Mouse (Mus musculus) MEL (cell line): ENCODE measurements around the gene Txn2. TPM values are rescaled to one million over a fixed set of nuclear protein-coding genes. Genes with fewer than 3 reads are reported as not detected.

Experiments
- DNase-seq: peaks from one replicate; pipeline ENCODE4 v3.0.0; 2011; ENCODE audit warnings: low read depth, low spot score
- H3K27ac ChIP-seq: 2 replicates; pipeline ENCODE4 v1.5.1; 2012; ENCODE audit warnings: low read depth, mild to moderate bottlenecking, control low read depth, low read length, moderate library complexity; ENCODE audit not compliant: control insufficient read depth
- H3K27me3 ChIP-seq, 2 experiments: fragments of 150-350 bp in 1 of 2; sonication (generic) in 1 of 2; 2 replicates each; pipeline ENCODE4 v1.6.1; 2012; ENCODE audit warnings: low read length in 2 of 2, mild to moderate bottlenecking in 2 of 2, improper control_type of control experiment in 1 of 2, moderate library complexity in 1 of 2; ENCODE audit not compliant: insufficient read depth in 2 of 2, control insufficient read depth in 1 of 2
- H3K36me3 ChIP-seq, 2 experiments: 2 replicates each; pipeline ENCODE4 v1.6.1; 2012 to 2014; ENCODE audit warnings: low read length in 2 of 2, improper control_type of control experiment in 1 of 2, inconsistent platforms in 1 of 2, mild to moderate bottlenecking in 1 of 2; ENCODE audit not compliant: insufficient read depth in 2 of 2, control insufficient read depth in 1 of 2
- H3K4me1 ChIP-seq, 2 experiments: fragments of 150-350 bp in 1 of 2; sonication (generic) in 1 of 2; 2 replicates each; pipeline ENCODE4 v1.6.1; 2012; ENCODE audit warnings: low read length in 2 of 2, improper control_type of control experiment in 1 of 2, mild to moderate bottlenecking in 1 of 2; ENCODE audit not compliant: insufficient read depth in 2 of 2, control insufficient read depth in 1 of 2
- H3K4me3 ChIP-seq, 2 experiments: fragments of 150-350 bp in 1 of 2; sonication (generic) in 1 of 2; 2 replicates each; pipeline ENCODE4 v1.5.1; 2012; ENCODE audit warnings: low read depth in 2 of 2, low read length in 2 of 2, mild to moderate bottlenecking in 2 of 2, moderate library complexity in 2 of 2, control low read depth in 1 of 2, improper control_type of control experiment in 1 of 2; ENCODE audit not compliant: control insufficient read depth in 1 of 2, insufficient read depth in 1 of 2
- H3K79me2 ChIP-seq: 2 replicates; pipeline ENCODE4 v1.6.1; 2012; ENCODE audit warnings: mild to moderate bottlenecking, low read length, moderate library complexity; ENCODE audit not compliant: control insufficient read depth, poor library complexity, insufficient read depth
- H3K9ac ChIP-seq: 2 replicates; pipeline ENCODE4 v1.6.1; 2012; ENCODE audit warnings: low read depth, mild to moderate bottlenecking, control low read depth, low read length, moderate library complexity; ENCODE audit not compliant: control insufficient read depth, poor library complexity, severe bottlenecking
- H3K9me3 ChIP-seq: fragments of 150-350 bp; sonication (generic); replicated peaks from 2 replicates; pipeline ENCODE4 v1.6.1; 2012; ENCODE audit warnings: mild to moderate bottlenecking, low read length, improper control_type of control experiment, moderate library complexity; ENCODE audit not compliant: insufficient read depth
- CHD1 ChIP-seq: IDR thresholded peaks from 2 replicates; pipeline ENCODE4 v1.6.1; 2012; ENCODE audit warnings: low read depth, mild to moderate bottlenecking, inconsistent platforms, low read length, improper control_type of control experiment
- CTCF ChIP-seq, 3 experiments: IDR thresholded peaks in 2 of 3; conservative IDR thresholded peaks in 1 of 3; 2 replicates each; pipeline ENCODE4 v1.5.1; 2011 to 2012; ENCODE audit warnings: low read length in 3 of 3, low read depth in 2 of 3, mild to moderate bottlenecking in 2 of 3, improper control_type of control experiment in 1 of 3, inconsistent platforms in 1 of 3, mixed read lengths in 1 of 3, moderate library complexity in 1 of 3; ENCODE audit not compliant: control insufficient read depth in 1 of 3, insufficient read depth in 1 of 3, poor library complexity in 1 of 3, severe bottlenecking in 1 of 3
- ELF1 ChIP-seq: IDR thresholded peaks from 2 replicates; pipeline ENCODE4 v1.6.1; 2014; ENCODE audit warnings: low read depth, mild to moderate bottlenecking, inconsistent platforms, low read length, improper control_type of control experiment, moderate library complexity
- EP300 ChIP-seq, 2 experiments: IDR thresholded peaks; 2 replicates each; pipeline ENCODE4 v1.6.1; 2011; ENCODE audit warnings: improper control_type of control experiment in 2 of 2, low read length in 2 of 2, low read depth in 1 of 2, mild to moderate bottlenecking in 1 of 2
- ETS1 ChIP-seq: IDR thresholded peaks from 2 replicates; pipeline ENCODE4 v1.6.1; 2012; ENCODE audit warnings: low read depth, mild to moderate bottlenecking, inconsistent platforms, low read length, improper control_type of control experiment, moderate library complexity
- GABPA ChIP-seq: IDR thresholded peaks from 2 replicates; pipeline ENCODE4 v1.6.1; 2012; ENCODE audit warnings: low read depth, mild to moderate bottlenecking, inconsistent platforms, low read length, improper control_type of control experiment, moderate library complexity
- GATA1 ChIP-seq: IDR thresholded peaks from 2 replicates; pipeline ENCODE4 v1.6.1; 2011; ENCODE audit warnings: low read depth, low read length, improper control_type of control experiment
- JUND ChIP-seq: IDR thresholded peaks from 2 replicates; pipeline ENCODE4 v1.6.1; 2011; ENCODE audit warnings: low read depth, mild to moderate bottlenecking, improper control_type of control experiment, low read length
- KAT2A ChIP-seq: conservative IDR thresholded peaks from 2 replicates; pipeline ENCODE4 v1.6.1; 2012; ENCODE audit warnings: low read depth, low read length, improper control_type of control experiment, inconsistent platforms
- MAFK ChIP-seq: IDR thresholded peaks from 2 replicates; pipeline ENCODE4 v1.6.1; 2011; ENCODE audit warnings: low read depth, mild to moderate bottlenecking, low read length, improper control_type of control experiment, borderline replicate concordance
- MAX ChIP-seq: IDR thresholded peaks from 2 replicates; pipeline ENCODE4 v1.6.1; 2011; ENCODE audit warnings: low read length, improper control_type of control experiment
- MAZ ChIP-seq: IDR thresholded peaks from 2 replicates; pipeline ENCODE4 v1.6.1; 2012; ENCODE audit warnings: low read depth, mild to moderate bottlenecking, inconsistent platforms, low read length, improper control_type of control experiment
- MYB ChIP-seq: IDR thresholded peaks from 2 replicates; pipeline ENCODE4 v1.6.1; 2011; ENCODE audit warnings: mild to moderate bottlenecking, low read depth, low read length, improper control_type of control experiment
- NELFE ChIP-seq: IDR thresholded peaks from 2 replicates; pipeline ENCODE4 v1.6.1; 2011; ENCODE audit warnings: low read depth, low read length, improper control_type of control experiment
- POLR2A ChIP-seq, 2 experiments: IDR thresholded peaks; 2 replicates each; pipeline ENCODE4 v1.6.1; 2011 to 2012; ENCODE audit warnings: low read length in 2 of 2, mild to moderate bottlenecking in 2 of 2, control low read depth in 1 of 2, improper control_type of control experiment in 1 of 2, low read depth in 1 of 2, moderate library complexity in 1 of 2; ENCODE audit not compliant: control insufficient read depth in 1 of 2, insufficient read depth in 1 of 2, poor library complexity in 1 of 2
- POLR2AphosphoS5 ChIP-seq: IDR thresholded peaks from 2 replicates; pipeline ENCODE4 v1.6.1; 2012; ENCODE audit warnings: low read depth, borderline replicate concordance, mild to moderate bottlenecking, inconsistent platforms, low read length, moderate library complexity, mixed read lengths
- RCOR1 ChIP-seq: IDR thresholded peaks from 2 replicates; pipeline ENCODE4 v1.6.1; 2012; ENCODE audit warnings: low read depth, mild to moderate bottlenecking, inconsistent platforms, low read length, improper control_type of control experiment
- SIN3A ChIP-seq: IDR thresholded peaks from 2 replicates; pipeline ENCODE4 v1.6.1; 2012; ENCODE audit warnings: low read length, improper control_type of control experiment, inconsistent platforms
- SMC3 ChIP-seq: IDR thresholded peaks from 2 replicates; pipeline ENCODE4 v1.6.1; 2011; ENCODE audit warnings: low read depth, low read length, improper control_type of control experiment
- TAL1 ChIP-seq: IDR thresholded peaks from 2 replicates; pipeline ENCODE4 v1.6.1; 2012; ENCODE audit warnings: mild to moderate bottlenecking, inconsistent platforms, low read length, moderate library complexity, mixed read lengths
- TCF12 ChIP-seq: IDR thresholded peaks from 2 replicates; pipeline ENCODE4 v1.6.1; 2014; ENCODE audit warnings: low read depth, mild to moderate bottlenecking, inconsistent platforms, low read length, improper control_type of control experiment, moderate library complexity
- ZC3H11A ChIP-seq: IDR thresholded peaks from 2 replicates; pipeline ENCODE4 v1.6.1; 2012; ENCODE audit warnings: low read depth, mild to moderate bottlenecking, inconsistent platforms, low read length, improper control_type of control experiment
- ZKSCAN1 ChIP-seq: IDR thresholded peaks from 2 replicates; pipeline ENCODE4 v1.6.1; 2012; ENCODE audit warnings: low read depth, mild to moderate bottlenecking, inconsistent platforms, low read length, improper control_type of control experiment, moderate library complexity
- ZMIZ1 ChIP-seq: IDR thresholded peaks from 2 replicates; pipeline ENCODE4 v1.6.1; 2012; ENCODE audit warnings: low read depth, mild to moderate bottlenecking, inconsistent platforms, low read length, improper control_type of control experiment, moderate library complexity
- ZNF384 ChIP-seq: IDR thresholded peaks from 2 replicates; pipeline ENCODE4 v1.6.1; 2012; ENCODE audit warnings: low read depth, mild to moderate bottlenecking, inconsistent platforms, low read length, improper control_type of control experiment
- polyA plus RNA-seq, 2 experiments: library from polyadenylated mRNA; stranded (reverse) in 1 of 2; unstranded in 1 of 2; fragments of >175 nt in 1 of 2; fragments of >200 nt in 1 of 2; gene quantifications; 2 replicates each; pipeline versions ENCODE4 v1.2.1 to v1.2.4; 2012; ENCODE audit warnings: low replicate concordance in 2 of 2, low read depth in 1 of 2; ENCODE audit not compliant: insufficient read length in 2 of 2, insufficient read depth in 1 of 2, missing spikeins in 1 of 2
- total RNA-seq: library from RNA; depleted of rRNA; stranded (reverse); fragments of 300-350 nt; gene quantifications from 2 replicates; pipeline ENCODE4 v1.2.3, GENCODE M21; 2012

The Txn2 gene
- total and polyA plus RNA-seq, 3 experiments = 114 to 416 (median 207) TPM

DNA sequence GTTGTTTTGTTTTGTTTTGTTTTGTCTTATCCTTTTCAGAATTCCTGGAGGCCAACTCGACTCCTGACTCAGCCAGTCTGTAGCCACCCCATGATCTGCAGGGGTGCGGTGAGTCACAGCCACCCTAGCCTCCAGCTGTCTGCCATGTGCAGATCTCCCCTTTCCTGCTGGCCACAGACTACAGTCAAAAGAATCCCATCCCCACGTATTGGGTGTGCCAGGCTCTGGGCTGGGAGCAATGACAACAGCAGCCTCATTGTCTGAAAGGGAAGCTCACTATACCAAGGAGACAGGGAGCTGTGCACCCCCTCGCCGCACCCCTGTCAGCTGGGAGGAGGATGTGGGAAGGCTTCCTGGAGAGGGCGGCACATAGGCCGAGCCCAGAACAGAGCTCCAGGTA is 40.5 kb downstream of the Txn2 start:
- TF ChIP-seq ZKSCAN1 (no peak), RCOR1 (no peak), MAFK (no peak), KAT2A (no peak), TAL1 (no peak; the same call in 1 of the 2 replicates), SMC3 (no peak), MAZ (no peak)
- no peaks in the 10 kb centered on the region for H3K79me2 ChIP-seq
- H3K36me3 ChIP-seq = peaks cover 0 to 19% of the 10 kb centered on the region in 2 experiments; a peak in 2 of 4 replicates
- peaks cover 13 to 36% of the 10 kb centered on the region in 2 experiments for H3K4me1 ChIP-seq
- no peak overlapping the region for H3K4me3 ChIP-seq
- no peaks in the 10 kb centered on the region for H3K27me3 ChIP-seq
- H3K9me3 ChIP-seq = no peaks in the 10 kb centered on the region
- no peak overlapping the region for H3K9ac ChIP-seq
- peak; percentile 33 for DNase-seq
- no peak overlapping the region for H3K27ac ChIP-seq

DNA sequence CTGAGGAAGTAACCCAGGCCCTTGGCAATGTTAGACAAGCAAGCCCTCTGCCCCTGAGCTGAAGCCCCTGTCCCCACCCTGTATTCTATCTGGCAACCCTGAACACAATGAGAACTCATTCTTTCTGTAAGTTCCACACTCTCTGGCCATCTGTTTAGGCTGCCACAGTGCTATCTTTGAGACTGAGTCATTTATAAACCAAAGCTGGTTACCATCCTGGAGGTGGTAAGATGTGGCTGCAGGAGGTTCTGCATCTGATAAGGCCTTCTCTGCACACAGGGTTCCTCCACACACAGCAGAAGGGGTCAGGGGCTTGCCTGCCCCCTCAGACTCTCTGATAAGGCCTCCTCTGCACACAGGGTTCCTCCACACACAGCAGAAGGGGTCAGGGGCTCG is 41.7 kb downstream of the Txn2 start:
- H3K27me3 ChIP-seq = no peaks in the 10 kb centered on the region
- H3K79me2 ChIP-seq = no peaks in the 10 kb centered on the region
- peak; percentile 80 for TF ChIP-seq GATA1
- no peak for TF ChIP-seq MAX
- TF ChIP-seq SIN3A = no peak
- no peak for TF ChIP-seq MAZ
- TF ChIP-seq SMC3 = no peak
- no peak for TF ChIP-seq ZC3H11A
- no peak for TF ChIP-seq POLR2AphosphoS5
- peak; percentile 46; the same call in 1 of the 2 replicates for TF ChIP-seq ETS1
- peak; percentile 76 for TF ChIP-seq RCOR1
- TF ChIP-seq TAL1 = peak; percentile 63
- TF ChIP-seq ZNF384 = no peak
- TF ChIP-seq POLR2A (IDR thresholded peaks at IDR 0.05; ENCODE audit: control insufficient read depth in 1 of 2, insufficient read depth in 1 of 2, low read depth in 1 of 2, low read length in 2 of 2, poor library complexity in 1 of 2) = no peak
- TF ChIP-seq MYB = no peak
- TF ChIP-seq NELFE = no peak
- TF ChIP-seq ZKSCAN1 = no peak
- peak; percentile 40 to 51 for TF ChIP-seq EP300 (IDR thresholded peaks at IDR 0.05; ENCODE audit: low read depth in 1 of 2, low read length in 2 of 2)
- TF ChIP-seq JUND = no peak
- no peak for TF ChIP-seq MAFK
- TF ChIP-seq TCF12 = peak; percentile 49; the same call in 1 of the 2 replicates
- TF ChIP-seq ELF1 = no peak
- TF ChIP-seq CTCF (IDR thresholded peaks at IDR 0.05 in 2 of 3, conservative IDR thresholded peaks at IDR 0.05 in 1 of 3; ENCODE audit: control insufficient read depth in 1 of 3, insufficient read depth in 1 of 3, low read depth in 2 of 3, low read length in 3 of 3, poor library complexity in 1 of 3, severe bottlenecking in 1 of 3) = no peak
- TF ChIP-seq GABPA = no peak
- no peak for TF ChIP-seq CHD1
- TF ChIP-seq ZMIZ1 = no peak
- H3K27ac ChIP-seq = peak overlapping the region; percentile 50; the same call in 1 of the 2 replicates
- peak; percentile 63 for DNase-seq
- no peak overlapping the region for H3K4me3 ChIP-seq
- H3K9ac ChIP-seq = no peak overlapping the region
- no peaks in the 10 kb centered on the region for H3K9me3 ChIP-seq
- peaks cover 22 to 46% of the 10 kb centered on the region in 2 experiments for H3K4me1 ChIP-seq
- H3K36me3 ChIP-seq = peaks cover 0 to 29% of the 10 kb centered on the region in 2 experiments; a peak in 2 of 4 replicates
